Mouse (Mus musculus) spleen, adult 2 months (tissue): ENCODE data around the gene Gm28305. TPM values are rescaled to one million over a fixed set of nuclear protein-coding genes. Genes with fewer than 3 reads are reported as not detected.

Source experiments
- DNase-seq, 2 experiments: peaks; one replicate each; pipeline versions ENCODE4 v3.0.0 to v3.0.0-alpha.2; 2012 to 2021; ENCODE audit warnings: low spot score in 2 of 2, low read depth in 1 of 2
- H3K27ac ChIP-seq: fragments of 200-500 bp; 2 replicates; pipeline ENCODE4 v1.5.1; 2012; ENCODE audit warnings: low read length, inconsistent platforms; ENCODE audit not compliant: insufficient read depth
- H3K27me3 ChIP-seq: fragments of 200-500 bp; 2 replicates; pipeline ENCODE4 v1.6.1; 2012; ENCODE audit warnings: mild to moderate bottlenecking, moderate library complexity, low read length, inconsistent platforms; ENCODE audit not compliant: control insufficient read depth, insufficient read depth
- H3K36me3 ChIP-seq: fragments of 200-500 bp; 2 replicates; pipeline ENCODE4 v1.6.1; 2012; ENCODE audit warnings: mild to moderate bottlenecking, low read length, inconsistent platforms; ENCODE audit not compliant: control insufficient read depth, insufficient read depth
- H3K4me1 ChIP-seq: fragments of 200-500 bp; 2 replicates; pipeline ENCODE4 v1.6.1; 2011; ENCODE audit warnings: inconsistent platforms; ENCODE audit not compliant: control insufficient read depth, insufficient read depth, insufficient read length
- H3K4me3 ChIP-seq: fragments of 200-500 bp; 2 replicates; pipeline ENCODE4 v1.5.1; 2011; ENCODE audit warnings: mild to moderate bottlenecking, inconsistent platforms; ENCODE audit not compliant: insufficient read depth, insufficient read length; ENCODE audit errors: extremely low read depth
- CTCF ChIP-seq: fragments of 200-500 bp; IDR thresholded peaks from 2 replicates; pipeline ENCODE4 v1.5.1; 2011; ENCODE audit warnings: mild to moderate bottlenecking, inconsistent platforms; ENCODE audit not compliant: insufficient read depth, insufficient read length, insufficient replicate concordance; ENCODE audit errors: extremely low read depth
- POLR2A ChIP-seq: fragments of 200-500 bp; IDR thresholded peaks from 2 replicates; pipeline ENCODE4 v1.6.1; 2011; ENCODE audit warnings: low read depth, low read length, inconsistent platforms
- WGBS: fragments of 180-500 bp; shearing (Covaris S2); methylation state at CpG from one replicate; pipeline ENCODE4 v1.1.7; 2018; 5-methylcytosine and 5-hydroxymethylcytosine counted together
- polyA plus RNA-seq: library from polyadenylated mRNA; depleted of rRNA; stranded (reverse); fragments of >200 nt; gene quantifications from 2 replicates; pipeline ENCODE4 v1.2.3, GENCODE M21; 2012

Gene Gm28305
- polyA plus RNA-seq, 1 experiment = not detected

DNA sequence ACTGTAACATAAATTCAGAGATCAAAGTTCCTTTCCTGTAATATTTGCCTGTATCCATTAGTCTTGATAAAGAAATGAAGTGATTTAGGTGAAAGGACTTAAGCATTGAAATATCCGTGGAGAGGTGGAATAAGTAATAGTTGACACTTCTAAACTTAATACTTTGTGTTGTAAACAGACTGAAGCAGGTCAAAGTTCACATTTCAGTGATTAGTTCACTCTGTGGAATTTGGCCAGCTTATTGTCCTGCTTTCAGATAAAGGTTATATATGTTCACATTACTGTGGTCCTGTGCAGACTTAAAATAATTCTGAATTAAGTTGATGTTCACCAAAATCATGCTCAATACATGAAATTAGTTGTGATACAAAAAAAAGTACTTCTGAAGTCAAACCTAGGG is 24.1 kb downstream of the Gm28305 start:
- Histone ChIP-seq H3K27me3 (no peaks in the 10 kb centered on the region), H3K27ac (no peak overlapping the region), H3K36me3 (peaks cover 1% of the 10 kb centered on the region), H3K4me1 (no peaks in the 10 kb centered on the region), H3K4me3 (no peak overlapping the region)
- TF ChIP-seq POLR2A (no peak), CTCF (no peak)
- no peak for DNase-seq
- WGBS = 41% methylated on average over 1 of the region's 1 CpGs

DNA sequence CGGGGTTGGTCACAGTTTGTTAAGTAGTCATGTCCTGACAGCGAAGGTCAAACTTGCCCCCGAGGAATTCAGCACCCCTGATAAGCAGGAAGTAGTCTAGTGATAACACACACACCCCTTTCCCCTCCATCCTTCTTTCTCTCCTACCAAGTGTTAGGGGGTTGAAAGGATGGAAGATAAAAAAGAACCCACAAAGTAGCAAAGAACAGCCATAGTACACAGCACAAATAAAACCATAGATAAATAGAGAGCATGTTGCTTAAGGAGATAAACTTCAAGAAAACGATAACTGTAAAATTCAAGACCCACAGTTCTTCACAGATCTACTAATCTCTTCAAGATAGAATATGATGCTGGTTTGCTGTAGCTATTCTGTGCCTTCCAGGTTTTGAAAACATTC is 29.8 kb downstream of the Gm28305 start:
- H3K4me3 ChIP-seq = no peak overlapping the region
- TF ChIP-seq CTCF = no peak
- no peak overlapping the region for H3K27ac ChIP-seq
- DNase-seq = no peak
- H3K27me3 ChIP-seq = no peaks in the 10 kb centered on the region
- WGBS = 75% methylated on average over 4 of the region's 4 CpGs
- no peaks in the 10 kb centered on the region; the same call in 1 of the 2 replicates for H3K36me3 ChIP-seq
- no peaks in the 10 kb centered on the region for H3K4me1 ChIP-seq

DNA sequence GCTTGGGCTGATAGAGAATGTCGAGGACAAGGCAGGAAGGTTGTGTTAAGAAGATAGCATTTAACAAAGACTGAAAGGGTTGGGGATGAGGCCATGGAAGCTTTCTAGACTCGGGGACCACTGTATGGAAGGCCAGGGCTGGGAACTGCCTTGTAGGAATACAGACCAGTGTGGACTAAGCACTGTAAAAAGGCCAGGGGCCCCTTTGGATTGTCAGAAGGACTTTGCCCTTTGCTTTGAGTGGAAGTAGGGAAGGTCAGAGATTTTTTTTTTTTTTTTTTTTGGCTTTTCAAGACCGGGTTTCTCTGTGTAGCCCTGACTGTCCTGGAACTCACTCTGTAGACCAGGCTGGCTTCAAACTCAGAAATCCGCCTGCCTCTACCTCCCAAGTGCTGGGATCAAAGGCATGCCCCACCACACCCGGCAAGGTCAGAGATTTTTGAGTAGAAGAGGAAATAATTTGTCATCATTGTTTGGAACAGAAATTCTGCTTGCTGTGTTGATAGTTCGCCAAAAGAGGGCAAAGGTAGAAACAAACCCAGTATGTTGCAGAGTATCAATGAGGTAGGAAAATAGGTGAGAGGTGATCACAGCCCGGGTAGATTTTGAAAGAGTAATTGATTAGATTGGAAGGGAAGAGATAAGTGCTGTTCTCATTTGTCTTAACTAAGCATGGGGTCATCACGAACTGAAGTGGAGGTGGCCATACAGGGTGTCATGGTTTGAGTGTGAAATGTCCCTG is 30.6 kb downstream of the Gm28305 start:
- no peaks in the 10 kb centered on the region for H3K27me3 ChIP-seq
- WGBS = 78% methylated on average over 8 of the region's 8 CpGs
- no peaks in the 10 kb centered on the region; the same call in 1 of the 2 replicates for H3K36me3 ChIP-seq
- no peak overlapping the region for H3K27ac ChIP-seq
- H3K4me1 ChIP-seq = no peaks in the 10 kb centered on the region
- DNase-seq = no peak
- no peak for TF ChIP-seq POLR2A
- no peak for TF ChIP-seq CTCF
- no peak overlapping the region for H3K4me3 ChIP-seq

DNA sequence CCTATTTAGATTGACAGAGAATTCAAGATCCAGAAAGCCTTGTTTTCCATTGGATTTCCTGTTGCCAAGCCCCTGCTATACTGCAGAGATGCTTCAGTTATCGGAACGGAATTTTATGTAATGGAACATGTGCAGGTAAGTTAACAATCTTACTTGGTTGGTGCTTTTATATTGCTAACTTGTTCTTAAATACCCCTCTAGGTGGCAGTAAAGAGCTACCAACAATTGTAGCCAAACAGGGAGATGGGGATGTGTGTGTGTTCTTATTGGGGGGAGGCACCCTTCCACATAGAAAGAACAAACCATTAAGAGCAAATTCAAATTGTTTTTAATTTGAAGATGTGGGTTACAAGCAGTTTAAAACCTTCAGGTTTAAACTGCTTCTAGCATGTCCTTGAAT is 35.3 kb downstream of the Gm28305 start:
- no peak overlapping the region for H3K4me3 ChIP-seq
- TF ChIP-seq CTCF (no peak), POLR2A (no peak)
- WGBS = 86% methylated on average over 2 of the region's 2 CpGs
- H3K27me3 ChIP-seq = no peaks in the 10 kb centered on the region
- H3K4me1 ChIP-seq = no peaks in the 10 kb centered on the region
- H3K27ac ChIP-seq = no peak overlapping the region
- no peak for DNase-seq
- no peaks in the 10 kb centered on the region; the same call in 1 of the 2 replicates for H3K36me3 ChIP-seq

DNA sequence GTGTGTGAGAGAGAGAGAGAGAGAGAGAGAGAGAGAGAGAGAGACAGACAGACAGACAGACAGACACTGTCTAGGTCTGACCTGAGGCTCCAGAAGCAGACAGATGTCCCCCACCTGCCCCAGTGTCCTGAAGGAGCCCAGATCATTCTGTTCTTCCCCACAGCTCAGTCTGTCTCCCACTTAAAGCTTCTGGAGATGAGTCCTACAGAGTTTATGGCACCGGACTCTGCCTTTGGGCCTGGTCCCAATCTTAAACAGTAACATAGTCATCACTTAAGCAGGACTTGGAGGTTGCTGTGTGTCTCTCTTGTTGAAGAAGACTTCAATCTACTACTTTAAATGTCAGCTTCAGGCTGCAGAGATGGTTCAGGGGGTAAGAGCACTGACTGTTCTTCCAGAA is 38.3 kb downstream of the Gm28305 start:
- H3K27ac ChIP-seq = no peak overlapping the region
- no peaks in the 10 kb centered on the region for H3K4me1 ChIP-seq
- DNase-seq = no peak
- 91% methylated on average over 1 of the region's 1 CpGs for WGBS
- no peaks in the 10 kb centered on the region; the same call in 1 of the 2 replicates for H3K36me3 ChIP-seq
- TF ChIP-seq CTCF (no peak), POLR2A (no peak)
- no peak overlapping the region for H3K4me3 ChIP-seq
- H3K27me3 ChIP-seq = no peaks in the 10 kb centered on the region

DNA sequence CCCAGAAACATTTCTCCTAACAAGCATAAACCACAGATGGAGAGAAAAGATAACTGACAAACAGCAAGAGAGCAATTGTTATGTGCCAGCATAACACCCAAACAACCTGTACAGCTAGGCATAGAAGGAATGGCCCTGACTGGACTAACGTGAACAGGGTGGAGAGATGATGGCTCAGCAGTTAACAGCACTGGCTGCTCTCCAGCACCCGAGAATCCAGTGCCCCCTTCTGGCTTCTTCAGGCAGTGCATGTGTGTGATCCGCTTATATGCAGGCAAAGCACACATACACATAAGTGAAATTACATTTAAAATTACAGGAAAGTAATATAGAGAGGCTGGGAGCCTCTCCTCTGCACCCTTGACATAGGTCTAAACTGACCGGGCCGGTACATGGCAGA is 38.9 kb downstream of the Gm28305 start:
- H3K27me3 ChIP-seq = no peaks in the 10 kb centered on the region
- peak in 1 of 2 experiments; percentile 43 for DNase-seq

DNA sequence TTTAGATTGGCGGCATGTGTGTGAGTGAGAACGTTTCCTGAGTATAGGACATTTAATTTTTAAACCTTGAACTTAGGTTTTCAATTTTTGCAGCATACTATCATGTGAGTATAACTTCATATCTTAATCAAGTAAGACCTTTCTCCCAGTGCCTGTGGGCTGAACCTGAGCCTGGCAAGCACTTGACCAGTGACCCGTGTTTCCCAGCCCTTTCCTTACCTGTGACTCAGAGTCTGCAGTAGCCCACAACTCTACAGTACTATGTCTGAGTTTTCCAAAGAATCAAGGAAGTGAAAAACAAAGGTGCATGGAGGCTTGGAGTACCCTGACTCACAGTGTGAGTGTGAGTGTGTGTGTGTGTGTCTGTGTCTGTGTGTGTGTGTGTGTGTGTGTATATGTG is 39.6 kb downstream of the Gm28305 start:
- Histone ChIP-seq H3K4me1 (no peaks in the 10 kb centered on the region), H3K36me3 (peaks cover 3% of the 10 kb centered on the region), H3K27me3 (no peaks in the 10 kb centered on the region), H3K4me3 (no peak overlapping the region), H3K27ac (no peak overlapping the region)
- no peak for TF ChIP-seq CTCF
- no peak for TF ChIP-seq POLR2A
- no peak for DNase-seq
- WGBS = 75% methylated on average over 3 of the region's 3 CpGs

More for the DNA sequence above, 38.9 kb downstream of the Gm28305 start:
- Histone ChIP-seq H3K4me3 (no peak overlapping the region), H3K4me1 (no peaks in the 10 kb centered on the region), H3K27ac (no peak overlapping the region), H3K36me3 (peaks cover 3% of the 10 kb centered on the region)
- 45% methylated on average over 5 of the region's 5 CpGs for WGBS
- peak; percentile 59; the same call in 1 of the 2 replicates for TF ChIP-seq CTCF
- TF ChIP-seq POLR2A = no peak
